Mouse (Mus musculus) retina, postnatal 1 day (tissue): ENCODE data around the gene Gmppb.

Experiments
- DNase-seq: peaks from one replicate; pipeline ENCODE4 v3.0.0-alpha.2; 2012

Gmppb gene

GRCm38 (mm10) chr9:108051931-108052220, 2.8 kb downstream of the Gmppb start:
- DNase-seq: no peak

GRCm38 (mm10) chr9:108052411-108052810, 3.4 kb downstream of the Gmppb start:
- no peak for DNase-seq

GRCm38 (mm10) chr9:108052885-108053664, 4.0 kb downstream of the Gmppb start, which contains the start of gene Amigo3:
Gene Amigo3, plus strand, starts transcription at chr9:108053159.
- DNase-seq: peak; percentile 97

GRCm38 (mm10) chr9:108053665-108054225, 4.7 kb downstream of the Gmppb start:
- no peak for DNase-seq

- no peak for DNase-seq
Measured at GRCm38 (mm10) chr9:108054331-108055040, 5.4 kb downstream of the Gmppb start.

- DNase-seq: no peak
Measured at GRCm38 (mm10) chr9:108055061-108055460, 6.0 kb downstream of the Gmppb start.

- no peak for DNase-seq
Measured at GRCm38 (mm10) chr9:108055661-108056237, 6.7 kb downstream of the Gmppb start.

- no peak for DNase-seq
Measured at GRCm38 (mm10) chr9:108056361-108057261, 7.6 kb downstream of the Gmppb start.

GRCm38 (mm10) chr9:108057262-108057562, 8.2 kb downstream of the Gmppb start:
- DNase-seq: no peak

GRCm38 (mm10) chr9:108058291-108058690, 9.2 kb downstream of the Gmppb start:
- no peak for DNase-seq

GRCm38 (mm10) chr9:108062142-108062541, 13.1 kb downstream of the Gmppb start:
- no peak for DNase-seq

GRCm38 (mm10) chr9:108063361-108063760, 14.3 kb downstream of the Gmppb start:
- DNase-seq: no peak

- DNase-seq: peak; percentile 77
Measured at GRCm38 (mm10) chr9:108065491-108066011, 16.5 kb downstream of the Gmppb start.

- DNase-seq: no peak
Measured at GRCm38 (mm10) chr9:108067199-108067598, 18.2 kb downstream of the Gmppb start.

GRCm38 (mm10) chr9:108067900-108068299, 18.9 kb downstream of the Gmppb start:
- peak; percentile 90 for DNase-seq

GRCm38 (mm10) chr9:108069007-108069406, 20.0 kb downstream of the Gmppb start:
- no peak for DNase-seq

GRCm38 (mm10) chr9:108069529-108069928, 20.5 kb downstream of the Gmppb start:
- no peak for DNase-seq

- no peak for DNase-seq
Measured at GRCm38 (mm10) chr9:108071801-108072200, 22.8 kb downstream of the Gmppb start.

- DNase-seq: no peak
Measured at GRCm38 (mm10) chr9:108072481-108072924, 23.5 kb downstream of the Gmppb start.

GRCm38 (mm10) chr9:108073141-108073930, 24.3 kb downstream of the Gmppb start:
- no peak for DNase-seq

- DNase-seq: no peak
Measured at GRCm38 (mm10) chr9:108080168-108080567, 31.1 kb downstream of the Gmppb start, which contains the start of gene Mst1. Gene Mst1, plus strand, starts transcription at chr9:108080436.

- no peak for DNase-seq
Measured at GRCm38 (mm10) chr9:108082549-108082948, 33.5 kb downstream of the Gmppb start.
